Mouse (Mus musculus): ENCODE results near the gene Scarf2.

GRCm38 (mm10) chr16:17809125-17809524 is 12.0 kb downstream of the Scarf2 start:
- TF ChIP-seq CTCF (IDR thresholded peaks at IDR 0.05; ENCODE audit: low read depth, low read length), result no peak
- no peak for TF ChIP-seq GATA1 (IDR thresholded peaks at IDR 0.05; ENCODE audit: borderline replicate concordance, low read length)
- TF ChIP-seq TAL1 (conservative IDR thresholded peaks at IDR 0.05; ENCODE audit: low read depth, low read length), result no peak
- no peak for TF ChIP-seq GATA2 (IDR thresholded peaks at IDR 0.05; ENCODE audit: borderline replicate concordance, low read depth, low read length)
- no peak for TF ChIP-seq POLR2AphosphoS5 (IDR thresholded peaks at IDR 0.05; ENCODE audit: insufficient replicate concordance, low read depth, low read length)

Data from G1E (cell line).